ENCODE assay signal across 34 mouse cellular contexts in the genomic region with DNA sequence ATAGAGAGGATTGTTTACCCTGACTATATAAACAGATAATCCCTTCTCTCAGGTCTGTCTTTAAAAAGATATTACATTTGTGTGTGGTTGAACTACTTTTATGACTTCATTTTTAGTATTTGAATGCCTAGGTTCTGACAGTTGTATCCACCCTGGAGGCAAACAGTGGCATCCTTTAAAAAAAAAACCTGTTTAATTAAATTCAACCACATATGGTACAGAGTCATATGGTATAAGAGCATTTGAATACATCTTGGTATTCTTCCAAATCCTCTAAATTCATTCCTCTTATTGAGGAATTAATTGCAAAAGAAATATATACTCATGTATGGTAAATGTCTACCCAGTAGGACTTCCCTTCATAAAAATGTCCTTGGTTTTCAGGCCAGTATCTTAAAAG.
"Had no signal": no experiment of that assay in that cellular context is flagged by ENCODE, and none has a peak within 500 bp of the region (broad histone marks: within the 10 kb centered on the region; RNA-seq: fewer than 3 reads in every experiment).

No protein-coding gene starts in this region.

- H3K27ac ChIP-seq: heart, embryonic 13.5 days; heart, embryonic 15.5 days; hindbrain, embryonic 10.5 days; hindbrain, embryonic 12.5 days; hindbrain, embryonic 13.5 days; hindbrain, embryonic 14.5 days; hindbrain, embryonic 15.5 days; hindbrain, postnatal 0 days; intestine, embryonic 15.5 days; kidney, embryonic 15.5 days; kidney, postnatal 0 days; layer of hippocampus, adult 2 months; left cerebral cortex, adult 2 months had no signal

- H3K9me3 ChIP-seq: heart, embryonic 12.5 days; heart, embryonic 13.5 days; heart, embryonic 15.5 days; hindbrain, embryonic 10.5 days; hindbrain, embryonic 12.5 days; hindbrain, embryonic 13.5 days; hindbrain, embryonic 15.5 days; intestine, embryonic 15.5 days; kidney, embryonic 15.5 days had no signal

- H3K27me3 ChIP-seq: heart, embryonic 12.5 days; heart, embryonic 13.5 days; heart, embryonic 15.5 days; hindbrain, embryonic 12.5 days; hindbrain, embryonic 13.5 days; hindbrain, embryonic 15.5 days; intestine, embryonic 15.5 days; kidney, embryonic 15.5 days had no signal

- ATAC-seq: hindbrain, embryonic 16.5 days; hindbrain, postnatal 0 days; inflammation-experienced regulatory T-cells, adult 6 months; intestine, embryonic 15.5 days; intestine, embryonic 16.5 days; intestine, postnatal 0 days had no signal

- H3K4me3 ChIP-seq: heart, embryonic 12.5 days; heart, embryonic 13.5 days; heart, embryonic 15.5 days; hindbrain, embryonic 10.5 days; hindbrain, embryonic 12.5 days; hindbrain, embryonic 13.5 days; hindbrain, embryonic 15.5 days; intestine, embryonic 15.5 days; kidney, embryonic 15.5 days; layer of hippocampus, adult 2 months; left cerebral cortex, adult 2 months had no signal

- H3K4me1 ChIP-seq: heart, embryonic 12.5 days; heart, embryonic 13.5 days; heart, embryonic 15.5 days; hindbrain, embryonic 12.5 days; hindbrain, embryonic 13.5 days; hindbrain, embryonic 15.5 days; intestine, embryonic 15.5 days; kidney, embryonic 15.5 days had no signal

- H3K4me2 ChIP-seq: heart, embryonic 12.5 days; heart, embryonic 13.5 days; heart, embryonic 15.5 days; hindbrain, embryonic 12.5 days; hindbrain, embryonic 13.5 days; hindbrain, embryonic 14.5 days; hindbrain, embryonic 15.5 days; intestine, embryonic 15.5 days; kidney, embryonic 15.5 days had no signal

- H3K36me3 ChIP-seq: heart, embryonic 12.5 days; heart, embryonic 13.5 days; heart, embryonic 15.5 days; hindbrain, embryonic 10.5 days; hindbrain, embryonic 12.5 days; hindbrain, embryonic 13.5 days; hindbrain, embryonic 15.5 days; intestine, embryonic 15.5 days; kidney, embryonic 15.5 days had no signal

- DNase-seq: heart, postnatal 10 days; heart, postnatal 14 days; heart, postnatal 36 days; heart, postnatal 4 days; kidney, adult 11 months; kidney, adult 18-20 months; kidney, adult 2 months; kidney, adult 8-10 months; kidney, adult 9 months; kidney, postnatal 10 days; kidney, postnatal 14 days; kidney, postnatal 25 days; kidney, postnatal 36 days; kidney, postnatal 4 days; layer of hippocampus, adult 9-11 months; layer of hippocampus, postnatal 36 days had no signal

- H3K9ac ChIP-seq: heart, embryonic 12.5 days; heart, embryonic 13.5 days; heart, embryonic 15.5 days; hindbrain, embryonic 12.5 days; hindbrain, embryonic 13.5 days; hindbrain, embryonic 14.5 days; hindbrain, embryonic 15.5 days; intestine, embryonic 15.5 days; kidney, embryonic 15.5 days had no signal
